Mouse (Mus musculus): ENCODE results near the gene M1ap. TPM values are rescaled to one million over a fixed set of nuclear protein-coding genes. Genes with fewer than 3 reads are reported as not detected.

Gene M1ap
- polyA plus RNA-seq, 1 experiment from 2014 or later = 0.71 TPM

GRCm38 (mm10) chr6:83011255-83011654 lies 64.6 kb downstream of the M1ap start:
- no peak overlapping the region for H3K4me2 ChIP-seq (ENCODE audit: low read depth, low read length)
- no peaks in the 10 kb centered on the region; the same call in none of the 2 replicates for H3K4me1 ChIP-seq (ENCODE audit: control insufficient read depth, insufficient read depth, low read length)
- H3K9ac ChIP-seq (ENCODE audit: low read length) = no peak overlapping the region
- no peaks in the 10 kb centered on the region for H3K27me3 ChIP-seq (ENCODE audit: control insufficient read depth, insufficient read depth, low read length)
- H3K9me3 ChIP-seq (replicated peaks; ENCODE audit: control insufficient read depth, low read length) = no peaks in the 10 kb centered on the region
- ATAC-seq (replicated peaks; ENCODE audit: extremely low read depth, insufficient read depth, low FRiP score) = no peak
- H3K4me3 ChIP-seq (ENCODE audit: low read length) = no peak overlapping the region
- H3K36me3 ChIP-seq (ENCODE audit: control insufficient read depth, insufficient read depth) = no peaks in the 10 kb centered on the region
- H3K27ac ChIP-seq (ENCODE audit: low read length) = no peak overlapping the region
- 83% methylated on average over 7 of the region's 7 CpGs for WGBS

- H3K4me2 ChIP-seq (ENCODE audit: low read depth, low read length) = no peak overlapping the region
- H3K9me3 ChIP-seq (replicated peaks; ENCODE audit: control insufficient read depth, low read length) = no peaks in the 10 kb centered on the region
- no peaks in the 10 kb centered on the region; the same call in none of the 2 replicates for H3K4me1 ChIP-seq (ENCODE audit: control insufficient read depth, insufficient read depth, low read length)
- ATAC-seq (replicated peaks; ENCODE audit: extremely low read depth, insufficient read depth, low FRiP score) = no peak
- WGBS = 79% methylated on average over 6 of the region's 6 CpGs
- no peak overlapping the region for H3K4me3 ChIP-seq (ENCODE audit: low read length)
- no peak overlapping the region for H3K27ac ChIP-seq (ENCODE audit: low read length)
- no peaks in the 10 kb centered on the region for H3K27me3 ChIP-seq (ENCODE audit: control insufficient read depth, insufficient read depth, low read length)
- H3K36me3 ChIP-seq (ENCODE audit: control insufficient read depth, insufficient read depth) = no peaks in the 10 kb centered on the region
- H3K9ac ChIP-seq (ENCODE audit: low read length) = no peak overlapping the region
Measured at GRCm38 (mm10) chr6:83011756-83012155, 65.1 kb downstream of the M1ap start.

- H3K9me3 ChIP-seq (replicated peaks; ENCODE audit: control insufficient read depth, low read length) = no peaks in the 10 kb centered on the region; the same call in 1 of the 2 replicates
- H3K9ac ChIP-seq (ENCODE audit: low read length) = no peak overlapping the region
- H3K4me3 ChIP-seq (ENCODE audit: low read length) = no peak overlapping the region
- WGBS = 75% methylated on average over 5 of the region's 5 CpGs
- no peaks in the 10 kb centered on the region for H3K36me3 ChIP-seq (ENCODE audit: control insufficient read depth, insufficient read depth)
- H3K4me1 ChIP-seq (ENCODE audit: control insufficient read depth, insufficient read depth, low read length) = no peaks in the 10 kb centered on the region; the same call in none of the 2 replicates
- H3K27me3 ChIP-seq (ENCODE audit: control insufficient read depth, insufficient read depth, low read length) = no peaks in the 10 kb centered on the region
- no peak overlapping the region for H3K4me2 ChIP-seq (ENCODE audit: low read depth, low read length)
- no peak overlapping the region for H3K27ac ChIP-seq (ENCODE audit: low read length)
- no peak for ATAC-seq (replicated peaks; ENCODE audit: extremely low read depth, insufficient read depth, low FRiP score)
Measured at GRCm38 (mm10) chr6:83013444-83013843, 66.7 kb downstream of the M1ap start.

GRCm38 (mm10) chr6:83014482-83015466 lies 68.1 kb downstream of the M1ap start:
- Histone ChIP-seq H3K4me2 (ENCODE audit: low read depth, low read length) (no peak overlapping the region), H3K36me3 (ENCODE audit: control insufficient read depth, insufficient read depth) (no peaks in the 10 kb centered on the region), H3K4me3 (ENCODE audit: low read length) (no peak overlapping the region), H3K9me3 (replicated peaks; ENCODE audit: control insufficient read depth, low read length) (no peaks in the 10 kb centered on the region; the same call in 1 of the 2 replicates), H3K27ac (ENCODE audit: low read length) (no peak overlapping the region), H3K4me1 (ENCODE audit: control insufficient read depth, insufficient read depth, low read length) (no peaks in the 10 kb centered on the region; the same call in none of the 2 replicates), H3K9ac (ENCODE audit: low read length) (no peak overlapping the region), H3K27me3 (ENCODE audit: control insufficient read depth, insufficient read depth, low read length) (no peaks in the 10 kb centered on the region)
- ATAC-seq (replicated peaks; ENCODE audit: extremely low read depth, insufficient read depth, low FRiP score) = no peak
- whole genome bisulfite sequencing = 47% methylated on average over 12 of the region's 12 CpGs

GRCm38 (mm10) chr6:83015749-83016148 lies 69.0 kb downstream of the M1ap start:
- WGBS = 76% methylated on average over 2 of the region's 2 CpGs

GRCm38 (mm10) chr6:83017190-83017589 lies 70.5 kb downstream of the M1ap start:
- H3K27ac ChIP-seq (ENCODE audit: low read length) = peak overlapping the region; percentile 62
- WGBS = 9% methylated on average over 3 of the region's 3 CpGs

More at GRCm38 (mm10) chr6:83015749-83016148, 69.0 kb downstream of the M1ap start:
- no peak for ATAC-seq (replicated peaks; ENCODE audit: extremely low read depth, insufficient read depth, low FRiP score)
- Histone ChIP-seq H3K4me3 (ENCODE audit: low read length) (no peak overlapping the region), H3K27ac (ENCODE audit: low read length) (no peak overlapping the region), H3K36me3 (ENCODE audit: control insufficient read depth, insufficient read depth) (no peaks in the 10 kb centered on the region), H3K27me3 (ENCODE audit: control insufficient read depth, insufficient read depth, low read length) (no peaks in the 10 kb centered on the region), H3K9me3 (replicated peaks; ENCODE audit: control insufficient read depth, low read length) (no peaks in the 10 kb centered on the region; the same call in 1 of the 2 replicates), H3K9ac (ENCODE audit: low read length) (no peak overlapping the region), H3K4me1 (ENCODE audit: control insufficient read depth, insufficient read depth, low read length) (no peaks in the 10 kb centered on the region), H3K4me2 (ENCODE audit: low read depth, low read length) (no peak overlapping the region)

GRCm38 (mm10) chr6:83019044-83019443 lies 72.3 kb downstream of the M1ap start:
- H3K27ac ChIP-seq (ENCODE audit: low read length) = no peak overlapping the region
- no peak for ATAC-seq (replicated peaks; ENCODE audit: extremely low read depth, insufficient read depth, low FRiP score)
- WGBS = 77% methylated on average over 3 of the region's 3 CpGs

More at GRCm38 (mm10) chr6:83017190-83017589, 70.5 kb downstream of the M1ap start:
- Histone ChIP-seq H3K36me3 (ENCODE audit: control insufficient read depth, insufficient read depth) (no peaks in the 10 kb centered on the region), H3K4me2 (ENCODE audit: low read depth, low read length) (no peak overlapping the region), H3K27me3 (ENCODE audit: control insufficient read depth, insufficient read depth, low read length) (no peaks in the 10 kb centered on the region), H3K9me3 (replicated peaks; ENCODE audit: control insufficient read depth, low read length) (no peaks in the 10 kb centered on the region; the same call in 1 of the 2 replicates), H3K4me1 (ENCODE audit: control insufficient read depth, insufficient read depth, low read length) (no peaks in the 10 kb centered on the region), H3K9ac (ENCODE audit: low read length) (no peak overlapping the region), H3K4me3 (ENCODE audit: low read length) (no peak overlapping the region)
- ATAC-seq (replicated peaks; ENCODE audit: extremely low read depth, insufficient read depth, low FRiP score) = peak; percentile 69; the same call in 1 of the 2 replicates

GRCm38 (mm10) chr6:83020121-83020520 lies 73.4 kb downstream of the M1ap start:
- no peak overlapping the region for H3K27ac ChIP-seq (ENCODE audit: low read length)
- WGBS = 85% methylated on average over 6 of the region's 6 CpGs

More at GRCm38 (mm10) chr6:83019044-83019443, 72.3 kb downstream of the M1ap start:
- no peak overlapping the region for H3K9ac ChIP-seq (ENCODE audit: low read length)
- no peaks in the 10 kb centered on the region for H3K36me3 ChIP-seq (ENCODE audit: control insufficient read depth, insufficient read depth)
- no peaks in the 10 kb centered on the region; the same call in 1 of the 2 replicates for H3K9me3 ChIP-seq (replicated peaks; ENCODE audit: control insufficient read depth, low read length)
- no peak overlapping the region for H3K4me2 ChIP-seq (ENCODE audit: low read depth, low read length)
- no peaks in the 10 kb centered on the region for H3K27me3 ChIP-seq (ENCODE audit: control insufficient read depth, insufficient read depth, low read length)
- no peak overlapping the region for H3K4me3 ChIP-seq (ENCODE audit: low read length)
- no peaks in the 10 kb centered on the region for H3K4me1 ChIP-seq (ENCODE audit: control insufficient read depth, insufficient read depth, low read length)

More at GRCm38 (mm10) chr6:83020121-83020520, 73.4 kb downstream of the M1ap start:
- Histone ChIP-seq H3K4me3 (ENCODE audit: low read length) (no peak overlapping the region), H3K9me3 (replicated peaks; ENCODE audit: control insufficient read depth, low read length) (no peaks in the 10 kb centered on the region; the same call in 1 of the 2 replicates), H3K4me1 (ENCODE audit: control insufficient read depth, insufficient read depth, low read length) (no peaks in the 10 kb centered on the region), H3K9ac (ENCODE audit: low read length) (no peak overlapping the region), H3K27me3 (ENCODE audit: control insufficient read depth, insufficient read depth, low read length) (no peaks in the 10 kb centered on the region), H3K36me3 (ENCODE audit: control insufficient read depth, insufficient read depth) (no peaks in the 10 kb centered on the region), H3K4me2 (ENCODE audit: low read depth, low read length) (no peak overlapping the region)
- no peak for ATAC-seq (replicated peaks; ENCODE audit: extremely low read depth, insufficient read depth, low FRiP score)
